Mouse (Mus musculus) embryonic facial prominence, embryonic 11.5 days (tissue): ENCODE results near the gene Olfr985. TPM values are rescaled to one million over a fixed set of nuclear protein-coding genes. Genes with fewer than 3 reads are reported as not detected.

Experiments used
- ATAC-seq: fragments of 200-750 bp; cut with Nextera tagmentation; replicated peaks from 2 replicates; pipeline ENCODE4 v1.8.0; 2017; ENCODE audit warnings: low read depth; ENCODE audit not compliant: insufficient number of reproducible peaks, low FRiP score, low TSS enrichment
- DNase-seq: peaks from one replicate; pipeline ENCODE4 v3.0.0-alpha.2; 2015; ENCODE audit warnings: low spot score
- H3K27ac ChIP-seq: fragments of 300-500 bp; sonication (generic); replicated peaks from 2 replicates; pipeline ENCODE4 v1.5.1; 2014; ENCODE audit warnings: mild to moderate bottlenecking, low read depth, low read length, control low read depth
- H3K27me3 ChIP-seq: fragments of 300-500 bp; sonication (generic); 2 replicates; pipeline ENCODE4 v1.6.1; 2014; ENCODE audit warnings: mild to moderate bottlenecking, low read length, moderate library complexity, mixed read lengths; ENCODE audit not compliant: control insufficient read depth, insufficient read depth
- H3K36me3 ChIP-seq: fragments of 300-500 bp; sonication (generic); replicated peaks from 2 replicates; pipeline ENCODE4 v1.6.1; 2014; ENCODE audit warnings: low read depth, mild to moderate bottlenecking, low read length, moderate library complexity, mixed read lengths; ENCODE audit not compliant: control insufficient read depth, insufficient read depth
- H3K4me1 ChIP-seq: fragments of 300-500 bp; sonication (generic); 2 replicates; pipeline ENCODE4 v1.6.1; 2014; ENCODE audit warnings: low read length, mixed read lengths; ENCODE audit not compliant: control insufficient read depth, insufficient read depth
- H3K4me2 ChIP-seq: fragments of 300-500 bp; sonication (generic); 2 replicates; pipeline ENCODE4 v1.6.1; 2014; ENCODE audit warnings: low read depth, mild to moderate bottlenecking, control low read depth, low read length, moderate library complexity
- H3K4me3 ChIP-seq: fragments of 300-500 bp; sonication (generic); 2 replicates; pipeline ENCODE4 v1.5.1; 2014; ENCODE audit warnings: low read depth, low read length, control low read depth
- H3K9ac ChIP-seq: fragments of 300-500 bp; sonication (generic); replicated peaks from 2 replicates; pipeline ENCODE4 v1.6.1; 2014; ENCODE audit warnings: mild to moderate bottlenecking, control low read depth, low read length
- H3K9me3 ChIP-seq: fragments of 300-500 bp; sonication (generic); replicated peaks from 2 replicates; pipeline ENCODE4 v1.6.1; 2016; ENCODE audit warnings: mild to moderate bottlenecking, low read length, inconsistent platforms, mixed read lengths; ENCODE audit not compliant: control insufficient read depth
- WGBS: fragments of 180-500 bp; shearing (Covaris S2); extraction: QIAGEN DNeasy Blood & Tissue Kit; methylation state at CpG from one replicate; pipeline ENCODE4 v1.1.7; 2014; 5-methylcytosine and 5-hydroxymethylcytosine counted together
- polyA plus RNA-seq: library from polyadenylated mRNA; unstranded; fragments of >200 nt; fragmentation: Nextera tagmentation; extraction: Ambion mirVana; gene quantifications from 2 replicates; pipeline ENCODE4 v1.2.1, GENCODE M21; 2014

Olfr985 gene
- polyA plus RNA-seq, 1 experiment from 2014 or later = not detected

- H3K27ac ChIP-seq = no peak overlapping the region
- no peaks in the 10 kb centered on the region for H3K36me3 ChIP-seq
- H3K4me3 ChIP-seq = no peak overlapping the region
- DNase-seq (no peak), ATAC-seq (no peak)
- H3K4me1 ChIP-seq = no peaks in the 10 kb centered on the region
- no peaks in the 10 kb centered on the region for H3K27me3 ChIP-seq
- no peak overlapping the region for H3K9ac ChIP-seq
- H3K9me3 ChIP-seq = no peaks in the 10 kb centered on the region
- no peak overlapping the region for H3K4me2 ChIP-seq
- WGBS = 75% methylated on average over 5 of the region's 5 CpGs
Measured at GRCm38 (mm10) chr9:40117287-40117659, 12.7 kb downstream of the Olfr985 start.

- no peaks in the 10 kb centered on the region for H3K4me1 ChIP-seq
- no peaks in the 10 kb centered on the region for H3K36me3 ChIP-seq
- ATAC-seq = no peak
- no peak overlapping the region for H3K9ac ChIP-seq
- H3K27ac ChIP-seq = no peak overlapping the region
- no peak overlapping the region for H3K4me3 ChIP-seq
- no peak for DNase-seq
- no peak overlapping the region for H3K4me2 ChIP-seq
- no peaks in the 10 kb centered on the region for H3K27me3 ChIP-seq
- WGBS = 49% methylated on average over 10 of the region's 10 CpGs
- H3K9me3 ChIP-seq = no peaks in the 10 kb centered on the region
Measured at GRCm38 (mm10) chr9:40116645-40117286, 13.2 kb downstream of the Olfr985 start.

- Histone ChIP-seq H3K9me3 (no peaks in the 10 kb centered on the region), H3K27ac (no peak within 1 kb of the TSS), H3K4me3 (no peak within 1 kb of the TSS), H3K36me3 (no peaks in the 10 kb centered on the region), H3K27me3 (no peaks in the 10 kb centered on the region), H3K4me2 (no peak within 1 kb of the TSS), H3K4me1 (no peaks in the 10 kb centered on the region), H3K9ac (no peak within 1 kb of the TSS)
- ATAC-seq (no peak), DNase-seq (no peak)
- 87% methylated on average over 2 of the region's 2 CpGs for WGBS
Measured at GRCm38 (mm10) chr9:40114106-40114505, 15.9 kb downstream of the Olfr985 start, which contains the start of gene Olfr984. TSS of gene Olfr984 (minus strand) at chr9:40114206.

GRCm38 (mm10) chr9:40094769-40095168, 35.2 kb downstream of the Olfr985 start:
- H3K4me3 ChIP-seq = no peak overlapping the region
- no peaks in the 10 kb centered on the region for H3K36me3 ChIP-seq
- H3K27me3 ChIP-seq = no peaks in the 10 kb centered on the region
- H3K9me3 ChIP-seq = no peaks in the 10 kb centered on the region
- WGBS = 66% methylated on average over 3 of the region's 3 CpGs
- H3K9ac ChIP-seq = no peak overlapping the region
- no peak overlapping the region for H3K27ac ChIP-seq
- no peaks in the 10 kb centered on the region for H3K4me1 ChIP-seq
- no peak for DNase-seq
- H3K4me2 ChIP-seq = no peak overlapping the region
- no peak for ATAC-seq

GRCm38 (mm10) chr9:40093495-40093894, 36.5 kb downstream of the Olfr985 start, which contains the start of gene Olfr983:
TSS of gene Olfr983 (minus strand) at chr9:40093595.
- no peaks in the 10 kb centered on the region for H3K36me3 ChIP-seq
- H3K4me3 ChIP-seq = no peak within 1 kb of the TSS
- WGBS = 81% methylated on average over 2 of the region's 2 CpGs
- H3K4me2 ChIP-seq = no peak within 1 kb of the TSS
- H3K27ac ChIP-seq = no peak within 1 kb of the TSS
- H3K9me3 ChIP-seq = no peaks in the 10 kb centered on the region
- no peaks in the 10 kb centered on the region for H3K4me1 ChIP-seq
- H3K9ac ChIP-seq = no peak within 1 kb of the TSS
- DNase-seq = no peak
- H3K27me3 ChIP-seq = no peaks in the 10 kb centered on the region
- ATAC-seq = no peak

Other genes starting within 250 kb of the Olfr985 start
- gene Olfr229, start 222.8 kb downstream of the Olfr985 start, polyA plus RNA-seq = not detected in 2 replicates
- gene Olfr974, start 192.7 kb downstream of the Olfr985 start, polyA plus RNA-seq = not detected in 2 replicates
- not detected in 2 replicates for gene Olfr975, start 178.1 kb downstream of the Olfr985 start, polyA plus RNA-seq
- gene Olfr976, start 169.1 kb downstream of the Olfr985 start, polyA plus RNA-seq = not detected in 2 replicates
- gene Olfr978, start 138.1 kb downstream of the Olfr985 start, polyA plus RNA-seq = not detected in 2 replicates
- gene Olfr979, start 126.7 kb downstream of the Olfr985 start, polyA plus RNA-seq = not detected in 2 replicates
- not detected in 2 replicates for gene Olfr980, start 120.6 kb downstream of the Olfr985 start, polyA plus RNA-seq
- gene Olfr981, start 108.7 kb downstream of the Olfr985 start, polyA plus RNA-seq = not detected in 2 replicates
- gene Olfr982, start 56.4 kb downstream of the Olfr985 start, polyA plus RNA-seq = not detected in 2 replicates
- gene Olfr983, start 36.6 kb downstream of the Olfr985 start, polyA plus RNA-seq = not detected in 2 replicates
- gene Olfr984, start 16.0 kb downstream of the Olfr985 start, polyA plus RNA-seq = not detected in 2 replicates
- not detected in 2 replicates for gene Tmem225, start 17.9 kb upstream of the Olfr985 start, polyA plus RNA-seq
- not detected in 2 replicates for gene Olfr986, start 50.7 kb upstream of the Olfr985 start, polyA plus RNA-seq
- gene Zfp202, start 62.1 kb upstream of the Olfr985 start, polyA plus RNA-seq = 7.9 TPM in 2 replicates
- gene Scn3b, start 139.0 kb upstream of the Olfr985 start, polyA plus RNA-seq = 4.1 and 6.7 TPM in 2 replicates